In genomic region chr7:44445528-44445923, GRCm38 (mm10) we compare ENCODE assay signal across 12 mouse cellular contexts. TPM values are rescaled to one million over a fixed set of nuclear protein-coding genes. Genes with fewer than 3 reads are reported as not detected.
A peak's percentile ranks its signal among the peaks of the same experiment; 100 is the strongest.
DNase-seq lines count a peak whose midpoint lies in the region; ATAC-seq and TF ChIP-seq lines count a peak whose summit lies in the region.
"Had no signal": no experiment of that assay in that cellular context is flagged by ENCODE, and none has a peak within 500 bp of the region (broad histone marks: within the 10 kb centered on the region; RNA-seq: fewer than 3 reads in every experiment).

No protein-coding gene starts in this region.

- peak overlapping the region; percentile 76; the same call in 1 of the 2 replicates for H3K4me2 ChIP-seq in heart, embryonic 15.5 days
- no peak overlapping the region for H3K4me2 ChIP-seq in embryonic facial prominence, embryonic 14.5 days (ENCODE audit: low read depth, low read length)
- peak overlapping the region; percentile 87 for H3K4me2 ChIP-seq in hindbrain, embryonic 12.5 days (replicated peaks)
- H3K4me2 ChIP-seq in midbrain, postnatal 0 days (ENCODE audit: low read depth, low read length, poor library complexity, severe bottlenecking), result peak overlapping the region; percentile 86
- H3K4me2 ChIP-seq: embryonic facial prominence, embryonic 15.5 days; kidney, embryonic 15.5 days; liver, embryonic 13.5 days had no signal

- 0 out of 2 replicates have a peak, but pooled peaks cover 3% of the 10 kb centered on the region for H3K36me3 ChIP-seq in heart, embryonic 15.5 days
- no peaks in the 10 kb centered on the region for H3K36me3 ChIP-seq in embryonic facial prominence, embryonic 14.5 days (ENCODE audit: control insufficient read depth, insufficient read depth, low read length)
- H3K36me3 ChIP-seq in hindbrain, embryonic 12.5 days, result peaks cover 49% of the 10 kb centered on the region
- H3K36me3 ChIP-seq in midbrain, postnatal 0 days (ENCODE audit: insufficient read depth, low read length), result peaks cover 32% of the 10 kb centered on the region
- H3K36me3 ChIP-seq: embryonic facial prominence, embryonic 15.5 days; kidney, embryonic 15.5 days; liver, embryonic 13.5 days had no signal

- H3K27me3 ChIP-seq in heart, embryonic 15.5 days, result peaks cover 56% of the 10 kb centered on the region
- peaks cover 57% of the 10 kb centered on the region for H3K27me3 ChIP-seq in embryonic facial prominence, embryonic 14.5 days (replicated peaks; ENCODE audit: control insufficient read depth, insufficient read depth, low read length)
- H3K27me3 ChIP-seq in hindbrain, embryonic 12.5 days, result peaks cover 35% of the 10 kb centered on the region
- no peaks in the 10 kb centered on the region for H3K27me3 ChIP-seq in midbrain, postnatal 0 days (ENCODE audit: insufficient read depth, low read length)

- no peak for TF ChIP-seq CTCF in midbrain, postnatal 0 days (IDR thresholded peaks at IDR 0.05)

- no peak overlapping the region for H3K27ac ChIP-seq in heart, embryonic 15.5 days
- no peak overlapping the region for H3K27ac ChIP-seq in embryonic facial prominence, embryonic 14.5 days (replicated peaks; ENCODE audit: low read depth, low read length)
- no peak overlapping the region for H3K27ac ChIP-seq in hindbrain, embryonic 12.5 days
- no peak overlapping the region for H3K27ac ChIP-seq in midbrain, postnatal 0 days (ENCODE audit: low read depth, low read length)
- H3K27ac ChIP-seq: embryonic facial prominence, embryonic 15.5 days; kidney, embryonic 15.5 days; liver, embryonic 13.5 days had no signal

- no peak for ATAC-seq in heart, embryonic 15.5 days (replicated peaks; ENCODE audit: insufficient number of reproducible peaks, insufficient read depth, low FRiP score, low read depth)
- no peak for ATAC-seq in embryonic facial prominence, embryonic 14.5 days (ENCODE audit: low read depth)
- ATAC-seq in hindbrain, embryonic 12.5 days (ENCODE audit: low FRiP score), result no peak
- ATAC-seq in midbrain, postnatal 0 days (ENCODE audit: low FRiP score), result no peak
- ATAC-seq in monocyte, adult 5-6 weeks (replicated peaks; ENCODE audit: insufficient number of reproducible peaks, low FRiP score, low TSS enrichment, poor library complexity, severe bottlenecking), result no peak

- peaks cover 49% of the 10 kb centered on the region for H3K4me1 ChIP-seq in heart, embryonic 15.5 days (replicated peaks)
- no peaks in the 10 kb centered on the region for H3K4me1 ChIP-seq in embryonic facial prominence, embryonic 14.5 days (ENCODE audit: control insufficient read depth, insufficient read depth, low read length)
- peaks cover 51% of the 10 kb centered on the region for H3K4me1 ChIP-seq in hindbrain, embryonic 12.5 days
- peaks cover 23% of the 10 kb centered on the region for H3K4me1 ChIP-seq in midbrain, postnatal 0 days (ENCODE audit: insufficient read depth, low read length)
- H3K4me1 ChIP-seq: liver, embryonic 13.5 days had no signal

- no peak for DNase-seq in heart, postnatal 14 days
- DNase-seq in embryonic facial prominence, embryonic 14.5 days (ENCODE audit: low spot score), result no peak
- no peak for DNase-seq in midbrain, postnatal 0 days (ENCODE audit: low spot score)
- no peak for DNase-seq in thymus, postnatal 25 days
- no peak for DNase-seq in thymus, postnatal 0 days (ENCODE audit: low spot score)
- DNase-seq: liver, embryonic 13.5 days; lung, postnatal 36 days had no signal

- peak overlapping the region; percentile 12; the same call in 1 of the 2 replicates for H3K4me3 ChIP-seq in heart, embryonic 15.5 days
- H3K4me3 ChIP-seq in embryonic facial prominence, embryonic 14.5 days (ENCODE audit: low read depth, low read length), result no peak overlapping the region
- H3K4me3 ChIP-seq in hindbrain, embryonic 12.5 days, result peak overlapping the region; percentile 71
- peak overlapping the region; percentile 77 for H3K4me3 ChIP-seq in midbrain, postnatal 0 days (ENCODE audit: low read depth, low read length)
- H3K4me3 ChIP-seq: embryonic facial prominence, embryonic 15.5 days; kidney, embryonic 15.5 days; liver, embryonic 13.5 days had no signal

- 35% methylated on average over 7 of the region's 7 CpGs for WGBS in heart, embryonic 15.5 days
- 23% methylated on average over 5 of the region's 7 CpGs for WGBS in embryonic facial prominence, embryonic 14.5 days
- 41% methylated on average over 7 of the region's 7 CpGs for WGBS in hindbrain, embryonic 12.5 days
- WGBS in midbrain, postnatal 0 days, result 37% methylated on average over 7 of the region's 7 CpGs

- H3K9ac ChIP-seq in heart, embryonic 15.5 days, result peak overlapping the region; percentile 8; the same call in 1 of the 2 replicates
- peak overlapping the region; percentile 30; the same call in 1 of the 2 replicates for H3K9ac ChIP-seq in embryonic facial prominence, embryonic 14.5 days (ENCODE audit: low read depth, low read length)
- peak overlapping the region; percentile 73 for H3K9ac ChIP-seq in hindbrain, embryonic 12.5 days
- peak overlapping the region; percentile 100; the same call in 1 of the 2 replicates for H3K9ac ChIP-seq in midbrain, postnatal 0 days (replicated peaks; ENCODE audit: low read length, poor library complexity, severe bottlenecking)
- H3K9ac ChIP-seq: embryonic facial prominence, embryonic 15.5 days; kidney, embryonic 15.5 days; liver, embryonic 13.5 days had no signal

- H3K9me3 ChIP-seq in heart, embryonic 15.5 days (replicated peaks), result no peaks in the 10 kb centered on the region
- no peaks in the 10 kb centered on the region for H3K9me3 ChIP-seq in embryonic facial prominence, embryonic 14.5 days (ENCODE audit: control insufficient read depth, low read length)
- H3K9me3 ChIP-seq in hindbrain, embryonic 12.5 days (replicated peaks), result no peaks in the 10 kb centered on the region
- H3K9me3 ChIP-seq in midbrain, postnatal 0 days (ENCODE audit: low read length), result no peaks in the 10 kb centered on the region
- H3K9me3 ChIP-seq: embryonic facial prominence, embryonic 15.5 days; kidney, embryonic 15.5 days; liver, embryonic 13.5 days had no signal

- intact Hi-C loops in heart, postnatal 14 days (cut with DNase I), result loop anchor here (5.0 kb wide), 1 partner anchor 42 kb away; no protein-coding TSS in a partner anchor

RNA-seq across cellular contexts. Expression of gene Lrrc4b, which starts 16.7 kb away (rescaled TPM):
- 1.8 TPM in 2 replicates for polyA plus RNA-seq in heart, embryonic 15.5 days (2015; fragmentation: Nextera tagmentation; extraction: Ambion mirVana)
- 10 to 100 TPM; 18.7 to 19.7 TPM for total RNA-seq in heart, postnatal 14 days (2021)
- 1.8 and 2.1 TPM in 2 replicates for polyA plus RNA-seq in embryonic facial prominence, embryonic 14.5 days (2014; fragmentation: Nextera tagmentation; extraction: Ambion mirVana)
- 12.6 and 12.7 TPM in 2 replicates for polyA plus RNA-seq in hindbrain, embryonic 12.5 days (2016; fragmentation: Nextera tagmentation; extraction: Ambion mirVana)
- 589 and 657 TPM in 2 replicates for total RNA-seq in midbrain, postnatal 0 days (2014; rRNA removed)
- 24.2 and 26.9 TPM in 2 replicates for polyA plus RNA-seq in midbrain, postnatal 0 days (2015; fragmentation: Nextera tagmentation; extraction: Ambion mirVana)
- not detected in 3 replicates for total RNA-seq in monocyte, adult 5-6 weeks (2017)
- 0.05 TPM in 1 of 2 replicates, not detected in the other for polyA plus RNA-seq in thymus, postnatal 0 days (2015; fragmentation: Nextera tagmentation; extraction: Ambion mirVana)
- polyA plus RNA-seq: liver, embryonic 13.5 days had no signal

RNA-seq across cellular contexts. Expression of gene Aspdh, which starts 19.7 kb away (rescaled TPM):
- 0.43 and 0.74 TPM in 2 replicates for polyA plus RNA-seq in heart, embryonic 15.5 days (2015; fragmentation: Nextera tagmentation; extraction: Ambion mirVana)
- 1 to 10 TPM in 1 of 2 experiments, under 1 TPM in 1; 1.00 to 1.1 TPM for total RNA-seq in heart, postnatal 14 days (2021)
- polyA plus RNA-seq in embryonic facial prominence, embryonic 14.5 days (2014; fragmentation: Nextera tagmentation; extraction: Ambion mirVana), result 0.43 and 0.47 TPM in 2 replicates
- 1.3 and 3.9 TPM in 2 replicates for polyA plus RNA-seq in hindbrain, embryonic 12.5 days (2016; fragmentation: Nextera tagmentation; extraction: Ambion mirVana)
- total RNA-seq in midbrain, postnatal 0 days (2014; rRNA removed), result 7.1 and 11.8 TPM in 2 replicates
- 2.1 and 3.7 TPM in 2 replicates for polyA plus RNA-seq in midbrain, postnatal 0 days (2015; fragmentation: Nextera tagmentation; extraction: Ambion mirVana)
- not detected in 3 replicates for total RNA-seq in monocyte, adult 5-6 weeks (2017)
- not detected in 2 replicates for polyA plus RNA-seq in thymus, postnatal 0 days (2015; fragmentation: Nextera tagmentation; extraction: Ambion mirVana)

RNA-seq across cellular contexts. Expression of gene Josd2, which starts 22.3 kb away (rescaled TPM):
- 134 and 146 TPM in 2 replicates for polyA plus RNA-seq in heart, embryonic 15.5 days (2015; fragmentation: Nextera tagmentation; extraction: Ambion mirVana)
- total RNA-seq in heart, postnatal 14 days (2021), result 100 to 1,000 TPM; 105 to 111 TPM
- polyA plus RNA-seq in embryonic facial prominence, embryonic 14.5 days (2014; fragmentation: Nextera tagmentation; extraction: Ambion mirVana), result 91.2 and 92.8 TPM in 2 replicates
- 60.5 and 65.1 TPM in 2 replicates for polyA plus RNA-seq in hindbrain, embryonic 12.5 days (2016; fragmentation: Nextera tagmentation; extraction: Ambion mirVana)
- total RNA-seq in midbrain, postnatal 0 days (2014; rRNA removed), result 25.5 and 38.5 TPM in 2 replicates
- 22.7 and 25.4 TPM in 2 replicates for polyA plus RNA-seq in midbrain, postnatal 0 days (2015; fragmentation: Nextera tagmentation; extraction: Ambion mirVana)
- total RNA-seq in monocyte, adult 5-6 weeks (2017), result 12.9 to 40.9 TPM (median 17.1 TPM) in 3 replicates
- 30.6 and 37.4 TPM in 2 replicates for polyA plus RNA-seq in thymus, postnatal 0 days (2015; fragmentation: Nextera tagmentation; extraction: Ambion mirVana)

RNA-seq across cellular contexts. Expression of gene Emc10, which starts 50.8 kb away (rescaled TPM):
- polyA plus RNA-seq in heart, embryonic 15.5 days (2015; fragmentation: Nextera tagmentation; extraction: Ambion mirVana), result 81.6 and 109 TPM in 2 replicates
- total RNA-seq in heart, postnatal 14 days (2021), result 10 to 100 TPM; 95.4 to 98.8 TPM
- 140 and 145 TPM in 2 replicates for polyA plus RNA-seq in embryonic facial prominence, embryonic 14.5 days (2014; fragmentation: Nextera tagmentation; extraction: Ambion mirVana)
- polyA plus RNA-seq in hindbrain, embryonic 12.5 days (2016; fragmentation: Nextera tagmentation; extraction: Ambion mirVana), result 134 and 142 TPM in 2 replicates
- 247 and 273 TPM in 2 replicates for total RNA-seq in midbrain, postnatal 0 days (2014; rRNA removed)
- polyA plus RNA-seq in midbrain, postnatal 0 days (2015; fragmentation: Nextera tagmentation; extraction: Ambion mirVana), result 150 and 154 TPM in 2 replicates
- total RNA-seq in monocyte, adult 5-6 weeks (2017), result 21.7 to 29.0 TPM (median 23.3 TPM) in 3 replicates
- 83.8 and 85.5 TPM in 2 replicates for polyA plus RNA-seq in thymus, postnatal 0 days (2015; fragmentation: Nextera tagmentation; extraction: Ambion mirVana)

RNA-seq across cellular contexts. Expression of gene Fam71e1, which starts 50.9 kb away (rescaled TPM):
- polyA plus RNA-seq in heart, embryonic 15.5 days (2015; fragmentation: Nextera tagmentation; extraction: Ambion mirVana), result 8.7 and 11.5 TPM in 2 replicates
- 1 to 10 TPM; 5.3 to 6.5 TPM for total RNA-seq in heart, postnatal 14 days (2021)
- polyA plus RNA-seq in embryonic facial prominence, embryonic 14.5 days (2014; fragmentation: Nextera tagmentation; extraction: Ambion mirVana), result 5.4 and 10.7 TPM in 2 replicates
- polyA plus RNA-seq in hindbrain, embryonic 12.5 days (2016; fragmentation: Nextera tagmentation; extraction: Ambion mirVana), result 25.2 and 26.0 TPM in 2 replicates
- total RNA-seq in midbrain, postnatal 0 days (2014; rRNA removed), result 18.5 and 19.3 TPM in 2 replicates
- polyA plus RNA-seq in midbrain, postnatal 0 days (2015; fragmentation: Nextera tagmentation; extraction: Ambion mirVana), result 23.8 and 27.7 TPM in 2 replicates
- total RNA-seq in monocyte, adult 5-6 weeks (2017), result 2.0 TPM in 1 of 3 replicates, not detected in the others
- 9.5 and 13.4 TPM in 2 replicates for polyA plus RNA-seq in thymus, postnatal 0 days (2015; fragmentation: Nextera tagmentation; extraction: Ambion mirVana)

Comparison
In these comparisons a context has a peak if more than half of its experiments do, and no peak if none do; other contexts are left out.
1. H3K9ac ChIP-seq: peak in every context shown above with its lines; median percentile 100 in midbrain, postnatal 0 days; 73 in hindbrain, embryonic 12.5 days; 30 in embryonic facial prominence, embryonic 14.5 days; 8 in heart, embryonic 15.5 days.